Mouse (Mus musculus) lung, embryonic 16.5 days (tissue): ENCODE data around the gene Neu2. TPM values are rescaled to one million over a fixed set of nuclear protein-coding genes. Genes with fewer than 3 reads are reported as not detected.
"Not testable (repeated sequence)": the region's sequence is repeated elsewhere in the genome, so short reads cannot be mapped to it uniquely, and the experiment has no call there.

Experiments used
- ATAC-seq: fragments of 200-750 bp; cut with Nextera tagmentation; 2 replicates; pipeline ENCODE4 v1.8.0; 2017; ENCODE audit warnings: low read depth, mild to moderate bottlenecking, moderate library complexity
- H3K27ac ChIP-seq: fragments of 300-500 bp; sonication (generic); 2 replicates; pipeline ENCODE4 v1.5.1; 2014; ENCODE audit warnings: mild to moderate bottlenecking, control low read depth, low read length
- H3K27me3 ChIP-seq: fragments of 300-500 bp; sonication (generic); 2 replicates; pipeline ENCODE4 v1.6.1; 2014; ENCODE audit warnings: low read depth, low read length, mixed read lengths; ENCODE audit not compliant: control insufficient read depth, insufficient read depth
- H3K36me3 ChIP-seq: fragments of 300-500 bp; sonication (generic); 2 replicates; pipeline ENCODE4 v1.6.1; 2014; ENCODE audit warnings: low read length; ENCODE audit not compliant: control insufficient read depth, insufficient read depth
- H3K4me1 ChIP-seq: fragments of 300-500 bp; sonication (generic); replicated peaks from 2 replicates; pipeline ENCODE4 v1.6.1; 2014; ENCODE audit warnings: low read length, mixed read lengths; ENCODE audit not compliant: control insufficient read depth, insufficient read depth
- H3K4me2 ChIP-seq: fragments of 300-500 bp; sonication (generic); 2 replicates; pipeline ENCODE4 v1.6.1; 2014; ENCODE audit warnings: low read depth, low read length, control low read depth
- H3K4me3 ChIP-seq: fragments of 300-500 bp; sonication (generic); 2 replicates; pipeline ENCODE4 v1.5.1; 2014; ENCODE audit warnings: mild to moderate bottlenecking, low read length, control low read depth
- H3K9ac ChIP-seq: fragments of 300-500 bp; sonication (generic); 2 replicates; pipeline ENCODE4 v1.6.1; 2014; ENCODE audit warnings: low read length, control low read depth
- H3K9me3 ChIP-seq: fragments of 300-500 bp; sonication (generic); 2 replicates; pipeline ENCODE4 v1.6.1; 2016; ENCODE audit warnings: low read length; ENCODE audit not compliant: control insufficient read depth
- WGBS: fragments of 180-500 bp; shearing (Covaris S2); extraction: QIAGEN DNeasy Blood & Tissue Kit; methylation state at CpG from one replicate; pipeline ENCODE4 v1.1.7; 2014; 5-methylcytosine and 5-hydroxymethylcytosine counted together
- polyA plus RNA-seq: library from polyadenylated mRNA; unstranded; fragments of >200 nt; fragmentation: Nextera tagmentation; extraction: Ambion mirVana; gene quantifications from 2 replicates; pipeline ENCODE4 v1.2.1, GENCODE M21; 2015

The Neu2 gene
- polyA plus RNA-seq = 4.4 and 5.4 TPM in 2 replicates

DNA sequence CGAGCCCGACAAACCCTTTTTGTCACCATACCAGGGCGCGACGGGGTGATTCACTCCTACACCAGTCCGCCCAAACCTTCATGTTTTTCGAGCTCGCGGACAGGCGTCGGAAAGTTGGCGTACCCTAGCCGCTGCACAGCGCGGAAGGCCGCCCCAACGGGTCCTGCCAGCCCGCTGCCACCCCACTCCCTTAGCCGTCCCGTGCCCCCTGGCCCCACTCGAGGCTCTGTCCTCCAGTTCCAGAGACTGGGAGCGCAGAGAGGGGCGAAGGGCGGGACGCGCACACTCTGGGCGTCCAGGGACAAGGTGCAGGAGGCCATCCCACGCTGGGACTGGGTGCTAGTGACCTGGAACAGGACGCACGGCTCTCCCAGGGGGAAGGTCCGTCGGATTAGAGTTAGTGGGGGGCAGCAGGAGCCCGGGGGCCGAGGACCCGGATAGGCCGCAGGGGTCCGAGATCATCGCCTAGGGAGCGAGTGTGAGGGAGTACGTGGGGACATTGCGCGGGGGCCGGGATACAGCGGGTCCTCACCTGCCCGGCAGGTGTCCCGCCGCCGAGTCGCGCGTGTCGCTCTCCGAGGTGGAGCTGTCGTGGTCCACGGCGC is at the start of gene Neu2:
Gene Neu2 (plus strand): TSS at position 329 of the 605 bp plus-strand sequence.
- H3K9ac ChIP-seq = peak within 1 kb of the TSS; percentile 65
- H3K9me3 ChIP-seq = no peaks in the 10 kb centered on the region
- WGBS = 1% methylated on average over 53 of the region's 56 CpGs
- H3K27ac ChIP-seq = no peak within 1 kb of the TSS
- H3K36me3 ChIP-seq = no peaks in the 10 kb centered on the region
- H3K4me2 ChIP-seq = peak within 1 kb of the TSS; percentile 100
- ATAC-seq = peak; percentile 41
- peaks cover 33% of the 10 kb centered on the region for H3K27me3 ChIP-seq
- peaks cover 8% of the 10 kb centered on the region for H3K4me1 ChIP-seq
- peak within 1 kb of the TSS; percentile 73 for H3K4me3 ChIP-seq

DNA sequence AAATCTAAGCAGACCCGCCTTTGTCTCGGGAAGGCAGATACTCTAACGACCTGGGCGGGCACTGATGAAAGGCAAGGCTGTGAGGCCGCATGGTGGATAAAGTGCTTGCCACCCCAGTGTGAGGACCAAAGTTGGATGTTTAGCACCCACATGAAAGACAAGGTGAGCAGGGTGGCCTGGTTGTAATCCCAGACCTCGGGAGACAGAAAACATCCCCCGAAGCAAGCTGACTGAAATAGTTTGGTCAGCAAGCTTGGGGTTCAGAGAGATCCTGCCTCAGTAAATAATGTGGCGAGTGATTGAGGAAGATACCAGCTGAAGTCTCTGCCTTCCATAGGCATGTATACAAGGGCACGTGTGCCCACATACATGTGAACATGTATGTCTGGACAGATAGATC is 42.2 kb upstream of the Neu2 start:
- no peaks in the 10 kb centered on the region for H3K27me3 ChIP-seq
- no peak overlapping the region for H3K27ac ChIP-seq
- no peak overlapping the region for H3K9ac ChIP-seq
- 65% methylated on average over 9 of the region's 9 CpGs for WGBS
- ATAC-seq = no peak
- H3K4me3 ChIP-seq = no peak overlapping the region
- no peaks in the 10 kb centered on the region for H3K36me3 ChIP-seq
- no peak overlapping the region for H3K4me2 ChIP-seq
- no peaks in the 10 kb centered on the region for H3K4me1 ChIP-seq
- no peaks in the 10 kb centered on the region for H3K9me3 ChIP-seq

DNA sequence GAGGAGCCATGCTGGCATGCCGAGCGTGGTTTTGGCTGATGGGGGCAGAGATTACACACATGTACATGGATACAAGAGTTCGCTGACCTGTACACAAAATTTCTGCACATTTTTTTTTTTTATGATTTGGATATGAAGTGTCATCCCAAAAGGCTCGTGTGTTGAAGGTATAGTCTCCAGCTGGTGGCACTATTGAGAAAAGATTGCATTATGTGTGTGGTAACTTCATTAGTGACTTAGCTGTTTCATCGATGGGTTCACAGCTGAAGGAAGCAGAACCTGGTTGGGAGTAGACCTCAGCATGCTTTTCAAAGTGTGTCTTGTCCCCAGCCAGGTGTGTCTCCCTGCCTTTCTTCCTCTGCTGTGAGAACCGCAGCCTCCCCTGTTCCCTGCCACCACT is 41.4 kb upstream of the Neu2 start:
- H3K27ac ChIP-seq = no peak overlapping the region
- H3K4me2 ChIP-seq = no peak overlapping the region
- no peaks in the 10 kb centered on the region for H3K4me1 ChIP-seq
- no peak overlapping the region for H3K4me3 ChIP-seq
- H3K36me3 ChIP-seq = no peaks in the 10 kb centered on the region
- H3K9me3 ChIP-seq = no peaks in the 10 kb centered on the region
- H3K9ac ChIP-seq = no peak overlapping the region
- 60% methylated on average over 6 of the region's 6 CpGs for WGBS
- H3K27me3 ChIP-seq = no peaks in the 10 kb centered on the region
- no peak for ATAC-seq

DNA sequence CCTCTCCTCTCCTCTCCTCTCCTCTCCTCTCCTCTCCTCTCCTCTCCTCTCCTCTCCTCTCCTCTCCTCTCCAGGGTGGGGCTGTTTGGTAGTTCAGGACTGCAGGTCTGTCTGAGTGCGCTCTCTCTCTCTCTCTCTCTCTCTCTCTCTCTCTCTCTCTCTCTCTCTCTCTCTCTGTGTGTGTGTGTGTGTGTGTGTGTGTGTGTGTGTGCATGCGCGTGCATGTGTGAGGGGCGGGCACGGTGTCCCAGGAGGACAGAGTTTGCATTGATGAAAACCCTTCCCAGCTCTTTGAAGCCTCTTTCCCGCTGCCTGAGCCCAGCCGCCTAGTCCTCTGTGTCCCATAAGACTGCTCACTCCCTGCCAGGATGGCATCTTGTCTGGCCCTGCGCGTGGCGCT is 39.7 kb upstream of the Neu2 start, which contains the start of gene Snorc:
Gene Snorc (plus strand): TSS at position 301 of the 400 bp plus-strand sequence.
- not testable (repeated sequence) for H3K4me1 ChIP-seq, ATAC-seq, H3K4me3 ChIP-seq, H3K9me3 ChIP-seq, H3K9ac ChIP-seq, H3K36me3 ChIP-seq, H3K27me3 ChIP-seq, H3K4me2 ChIP-seq, H3K27ac ChIP-seq
- WGBS = 34% methylated on average over 9 of the region's 10 CpGs

DNA sequence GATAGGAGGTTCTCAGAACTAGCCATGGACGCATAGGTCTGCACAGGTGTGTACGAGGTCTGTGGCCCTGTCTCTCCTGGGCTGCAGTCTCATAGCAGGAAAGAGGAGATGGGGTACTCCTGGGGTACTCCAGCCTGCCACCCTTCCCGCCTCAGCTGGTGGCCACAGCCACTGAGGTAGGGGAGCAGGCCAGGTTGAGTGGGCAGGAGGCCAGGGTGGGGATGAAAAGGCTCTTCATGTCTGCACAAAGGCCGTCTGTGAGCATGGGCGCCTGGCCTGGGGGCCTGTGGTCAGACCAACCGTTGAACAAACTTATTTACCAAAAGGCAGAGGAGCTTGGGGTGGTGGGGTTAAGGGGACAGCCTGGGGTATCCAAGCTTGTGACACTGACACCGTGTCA is 37.8 kb upstream of the Neu2 start:
- no peaks in the 10 kb centered on the region for H3K9me3 ChIP-seq
- no peak overlapping the region for H3K9ac ChIP-seq
- H3K27me3 ChIP-seq = peaks cover 21% of the 10 kb centered on the region
- ATAC-seq = no peak
- no peaks in the 10 kb centered on the region for H3K36me3 ChIP-seq
- no peaks in the 10 kb centered on the region; the same call in 1 of the 2 replicates for H3K4me1 ChIP-seq
- H3K27ac ChIP-seq = no peak overlapping the region
- no peak overlapping the region for H3K4me2 ChIP-seq
- 61% methylated on average over 7 of the region's 7 CpGs for whole genome bisulfite sequencing
- H3K4me3 ChIP-seq = no peak overlapping the region

DNA sequence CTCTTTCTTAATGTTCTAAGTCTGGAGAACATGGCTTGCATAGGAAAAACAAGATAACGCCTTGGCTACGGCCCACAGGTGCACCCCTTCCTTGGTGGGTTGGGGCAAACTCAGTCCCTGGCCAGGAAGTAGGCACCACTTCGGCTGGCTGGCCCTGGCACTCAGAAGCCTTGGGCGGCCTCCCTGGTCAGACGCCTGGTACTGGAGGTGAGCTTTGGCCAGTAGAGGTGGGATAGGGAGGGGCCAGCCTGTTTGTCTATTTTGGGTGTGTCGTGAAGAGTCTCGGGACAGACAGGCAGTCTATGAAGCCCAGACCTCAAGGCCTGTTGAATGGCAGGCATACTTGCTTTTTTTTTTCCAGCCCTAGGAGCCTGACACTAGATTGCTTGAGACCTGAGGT is 37.1 kb upstream of the Neu2 start:
- Histone ChIP-seq H3K36me3 (no peaks in the 10 kb centered on the region), H3K4me1 (no peaks in the 10 kb centered on the region; the same call in 1 of the 2 replicates), H3K9ac (no peak overlapping the region), H3K27ac (no peak overlapping the region), H3K4me2 (no peak overlapping the region), H3K9me3 (no peaks in the 10 kb centered on the region), H3K27me3 (peaks cover 21% of the 10 kb centered on the region), H3K4me3 (no peak overlapping the region)
- no peak for ATAC-seq
- 79% methylated on average over 7 of the region's 7 CpGs for WGBS

DNA sequence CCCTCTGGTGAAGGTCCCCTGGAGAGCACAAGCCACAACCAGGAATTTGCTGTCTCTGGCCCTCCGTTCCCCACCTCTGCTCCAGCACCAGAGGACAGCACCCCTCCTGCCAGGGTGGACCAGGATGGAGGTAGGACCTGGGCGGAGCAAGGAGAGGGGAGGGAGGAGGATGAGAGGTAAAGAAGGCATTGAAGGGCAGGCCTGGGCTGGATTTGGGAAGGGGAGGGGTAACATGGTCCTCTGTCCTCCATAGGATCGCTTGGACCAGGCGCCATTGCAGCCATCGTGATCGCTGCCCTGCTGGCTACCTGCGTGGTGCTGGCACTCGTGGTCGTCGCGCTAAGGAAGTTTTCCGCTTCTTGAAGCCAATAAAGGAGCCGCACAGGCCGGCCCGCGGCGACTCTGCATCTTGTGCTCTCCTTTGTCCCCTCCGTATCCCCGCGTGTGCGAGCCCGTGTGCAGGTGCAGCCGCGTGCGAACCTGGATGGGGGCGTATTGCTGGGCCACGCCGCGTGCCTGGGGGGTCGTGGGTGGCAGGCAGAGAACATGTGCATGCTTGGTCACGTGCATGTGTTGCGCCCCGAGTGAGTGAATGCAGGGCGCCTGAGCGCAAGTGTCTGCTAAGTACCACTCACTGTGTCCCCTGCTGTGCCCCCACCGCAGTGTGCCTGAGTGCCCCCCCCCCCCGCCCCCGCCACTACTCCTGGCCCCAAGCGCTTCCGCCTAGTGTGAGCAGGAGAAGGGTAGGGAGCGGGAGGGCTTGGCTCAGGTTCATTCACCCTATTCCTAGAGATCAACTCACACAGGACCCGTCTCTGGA is 34.4 kb upstream of the Neu2 start:
- H3K4me1 ChIP-seq = no peaks in the 10 kb centered on the region; the same call in 1 of the 2 replicates
- H3K9me3 ChIP-seq = no peaks in the 10 kb centered on the region
- 0 out of 2 replicates have a peak overlapping the region, but pooled peaks have one; percentile 32 for H3K9ac ChIP-seq
- peak overlapping the region; percentile 55 for H3K4me2 ChIP-seq
- peak overlapping the region; percentile 27 for H3K4me3 ChIP-seq
- no peak overlapping the region for H3K27ac ChIP-seq
- no peaks in the 10 kb centered on the region for H3K36me3 ChIP-seq
- 5% methylated on average over 40 of the region's 42 CpGs for WGBS
- peak; percentile 37; the same call in 1 of the 2 replicates for ATAC-seq
- H3K27me3 ChIP-seq = peaks cover 21% of the 10 kb centered on the region

DNA sequence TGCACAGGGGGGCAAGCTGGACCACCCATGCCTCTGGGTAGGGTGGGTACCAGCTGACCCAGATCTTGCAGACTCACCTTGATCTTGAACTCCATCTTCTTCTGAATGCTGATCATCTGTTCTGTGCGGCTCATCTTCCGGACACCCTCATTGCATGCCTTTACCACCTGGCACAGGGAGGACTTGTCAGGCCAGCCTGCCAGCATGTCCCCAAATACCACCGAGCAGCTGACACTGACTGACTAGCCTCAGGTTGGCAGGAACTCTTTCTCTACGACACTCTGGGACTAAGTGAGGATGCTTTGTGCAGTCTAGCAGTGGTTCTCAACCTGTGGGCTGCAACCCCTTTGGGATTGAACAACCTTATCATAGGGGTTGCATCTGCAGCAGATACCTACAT is 27.1 kb upstream of the Neu2 start:
- WGBS = 81% methylated on average over 4 of the region's 4 CpGs

DNA sequence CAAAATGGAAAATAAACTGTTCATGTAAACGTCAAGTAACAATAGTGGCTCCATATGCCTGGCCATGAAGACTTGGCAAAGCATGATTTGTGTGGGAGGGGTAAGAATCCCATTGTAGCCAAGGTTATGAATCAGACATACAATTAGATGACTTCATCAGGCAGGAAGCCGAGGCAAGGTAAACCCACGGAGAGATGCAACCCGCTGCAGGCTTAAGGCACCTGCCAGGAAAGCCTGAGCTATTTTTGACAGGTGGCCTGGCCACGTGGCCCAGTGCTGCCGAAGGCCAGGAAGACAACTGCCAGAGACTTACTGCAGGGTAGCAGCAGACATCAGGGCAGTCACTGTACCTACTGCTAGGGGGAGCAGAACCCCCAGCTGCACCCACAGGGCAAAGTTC is 23.3 kb upstream of the Neu2 start:
- no peaks in the 10 kb centered on the region for H3K4me1 ChIP-seq
- ATAC-seq = no peak
- H3K27me3 ChIP-seq = no peaks in the 10 kb centered on the region
- no peaks in the 10 kb centered on the region for H3K9me3 ChIP-seq
- 43% methylated on average over 6 of the region's 6 CpGs for WGBS
- no peak overlapping the region for H3K9ac ChIP-seq
- H3K4me3 ChIP-seq = no peak overlapping the region
- no peaks in the 10 kb centered on the region for H3K36me3 ChIP-seq
- no peak overlapping the region for H3K27ac ChIP-seq
- H3K4me2 ChIP-seq = no peak overlapping the region

More for the DNA sequence above, 27.1 kb upstream of the Neu2 start:
- ATAC-seq = no peak
- no peak overlapping the region for H3K4me3 ChIP-seq
- H3K9ac ChIP-seq = no peak overlapping the region
- no peaks in the 10 kb centered on the region for H3K9me3 ChIP-seq
- H3K27me3 ChIP-seq = no peaks in the 10 kb centered on the region
- H3K36me3 ChIP-seq = no peaks in the 10 kb centered on the region
- no peak overlapping the region for H3K4me2 ChIP-seq
- no peak overlapping the region for H3K27ac ChIP-seq
- H3K4me1 ChIP-seq = no peaks in the 10 kb centered on the region
